Mouse (Mus musculus): ENCODE data around the gene Gopc. TPM values are rescaled to one million over a fixed set of nuclear protein-coding genes. Genes with fewer than 3 reads are reported as not detected.
A peak's percentile ranks its signal among the peaks of the same experiment; 100 is the strongest.

Gene Gopc
- polyA plus RNA-seq, 1 experiment from 2014 or later = 5.0 TPM

GRCm38 (mm10) chr10:52387192-52387591 is 5.3 kb upstream of the Gopc start:
- no peak overlapping the region for H3K4me2 ChIP-seq
- no peak overlapping the region for H3K4me3 ChIP-seq (replicated peaks)
- no peaks in the 10 kb centered on the region for H3K36me3 ChIP-seq (replicated peaks)
- no peak overlapping the region for H3K27ac ChIP-seq (replicated peaks)
- peaks cover 9% of the 10 kb centered on the region for H3K4me1 ChIP-seq (replicated peaks)
- H3K9ac ChIP-seq = no peak overlapping the region
- no peaks in the 10 kb centered on the region; the same call in 1 of the 2 replicates for H3K27me3 ChIP-seq
- no peaks in the 10 kb centered on the region for H3K9me3 ChIP-seq (replicated peaks)
- no peak for ATAC-seq (ENCODE audit: insufficient read depth)
- WGBS (ENCODE audit: insufficient replicate concordance) = 50% methylated on average over 4 of the region's 4 CpGs

GRCm38 (mm10) chr10:52384823-52385610 is 3.1 kb upstream of the Gopc start:
- no peak overlapping the region for H3K4me2 ChIP-seq
- no peak for ATAC-seq (ENCODE audit: insufficient read depth)
- H3K9me3 ChIP-seq (replicated peaks) = no peaks in the 10 kb centered on the region
- no peak overlapping the region for H3K9ac ChIP-seq
- no peak overlapping the region for H3K27ac ChIP-seq (replicated peaks)
- WGBS (ENCODE audit: insufficient replicate concordance) = 53% methylated on average over 8 of the region's 8 CpGs
- no peaks in the 10 kb centered on the region; the same call in 1 of the 2 replicates for H3K27me3 ChIP-seq
- peaks cover 18% of the 10 kb centered on the region for H3K4me1 ChIP-seq (replicated peaks)
- H3K36me3 ChIP-seq (replicated peaks) = no peaks in the 10 kb centered on the region
- no peak overlapping the region for H3K4me3 ChIP-seq (replicated peaks)

- 56% methylated on average over 1 of the region's 1 CpGs for WGBS (ENCODE audit: insufficient replicate concordance)
- no peaks in the 10 kb centered on the region for H3K36me3 ChIP-seq (replicated peaks)
- no peaks in the 10 kb centered on the region for H3K9me3 ChIP-seq (replicated peaks)
- H3K4me1 ChIP-seq (replicated peaks) = peaks cover 24% of the 10 kb centered on the region
- no peak overlapping the region for H3K4me2 ChIP-seq
- H3K27ac ChIP-seq (replicated peaks) = no peak overlapping the region
- no peaks in the 10 kb centered on the region for H3K27me3 ChIP-seq
- no peak overlapping the region for H3K9ac ChIP-seq
- ATAC-seq (ENCODE audit: insufficient read depth) = no peak
- no peak overlapping the region for H3K4me3 ChIP-seq (replicated peaks)
Measured at GRCm38 (mm10) chr10:52383522-52383921, 1.6 kb upstream of the Gopc start.

- Histone ChIP-seq H3K4me3 (replicated peaks) (peak overlapping the region; percentile 88), H3K9me3 (replicated peaks) (no peaks in the 10 kb centered on the region), H3K27ac (replicated peaks) (0 out of 2 replicates have a peak overlapping the region, but pooled peaks have one; percentile 93), H3K36me3 (replicated peaks) (no peaks in the 10 kb centered on the region), H3K4me1 (replicated peaks) (peaks cover 28% of the 10 kb centered on the region), H3K9ac (peak overlapping the region; percentile 89), H3K27me3 (no peaks in the 10 kb centered on the region), H3K4me2 (peak overlapping the region; percentile 93)
- no peak for ATAC-seq (ENCODE audit: insufficient read depth)
- WGBS (ENCODE audit: insufficient replicate concordance) = 71% methylated on average over 6 of the region's 6 CpGs
Measured at GRCm38 (mm10) chr10:52383022-52383421, 1.1 kb upstream of the Gopc start.

GRCm38 (mm10) chr10:52381321-52381801 is 563 bp downstream of the Gopc start:
- Histone ChIP-seq H3K27me3 (no peaks in the 10 kb centered on the region), H3K4me3 (replicated peaks) (peak overlapping the region; percentile 88), H3K36me3 (replicated peaks) (no peaks in the 10 kb centered on the region), H3K4me1 (replicated peaks) (peaks cover 31% of the 10 kb centered on the region), H3K9ac (peak overlapping the region; percentile 89), H3K4me2 (peak overlapping the region; percentile 93), H3K27ac (replicated peaks) (peak overlapping the region; percentile 70), H3K9me3 (replicated peaks) (no peaks in the 10 kb centered on the region)
- ATAC-seq (ENCODE audit: insufficient read depth) = peak; percentile 11; the same call in 1 of the 2 replicates
- under 1% methylated on average over 19 of the region's 19 CpGs for WGBS (ENCODE audit: insufficient replicate concordance)

- no peaks in the 10 kb centered on the region for H3K36me3 ChIP-seq (replicated peaks)
- H3K27me3 ChIP-seq = no peaks in the 10 kb centered on the region
- no peak overlapping the region for H3K27ac ChIP-seq (replicated peaks)
- ATAC-seq (ENCODE audit: insufficient read depth) = no peak
- 76% methylated on average over 2 of the region's 2 CpGs for WGBS (ENCODE audit: insufficient replicate concordance)
- H3K4me2 ChIP-seq = no peak overlapping the region
- no peak overlapping the region for H3K4me3 ChIP-seq (replicated peaks)
- no peaks in the 10 kb centered on the region for H3K9me3 ChIP-seq (replicated peaks)
- H3K4me1 ChIP-seq (replicated peaks) = peaks cover 29% of the 10 kb centered on the region
- no peak overlapping the region for H3K9ac ChIP-seq
Measured at GRCm38 (mm10) chr10:52377813-52378212, 4.1 kb downstream of the Gopc start.

- H3K9me3 ChIP-seq (replicated peaks) = no peaks in the 10 kb centered on the region
- no peaks in the 10 kb centered on the region for H3K36me3 ChIP-seq (replicated peaks)
- no peak overlapping the region for H3K4me2 ChIP-seq
- H3K4me1 ChIP-seq (replicated peaks) = peaks cover 24% of the 10 kb centered on the region
- H3K27ac ChIP-seq (replicated peaks) = no peak overlapping the region
- no peak overlapping the region for H3K9ac ChIP-seq
- no peaks in the 10 kb centered on the region for H3K27me3 ChIP-seq
- 42% methylated on average over 2 of the region's 2 CpGs for WGBS (ENCODE audit: insufficient replicate concordance)
- no peak for ATAC-seq (ENCODE audit: insufficient read depth)
- H3K4me3 ChIP-seq (replicated peaks) = no peak overlapping the region
Measured at GRCm38 (mm10) chr10:52376422-52376821, 5.5 kb downstream of the Gopc start.

- no peak for ATAC-seq (ENCODE audit: insufficient read depth)
- Histone ChIP-seq H3K27me3 (no peaks in the 10 kb centered on the region), H3K27ac (replicated peaks) (no peak overlapping the region), H3K4me2 (no peak overlapping the region), H3K4me1 (replicated peaks) (peaks cover 16% of the 10 kb centered on the region), H3K9me3 (replicated peaks) (no peaks in the 10 kb centered on the region), H3K36me3 (replicated peaks) (no peaks in the 10 kb centered on the region), H3K4me3 (replicated peaks) (no peak overlapping the region), H3K9ac (no peak overlapping the region)
Measured at GRCm38 (mm10) chr10:52374651-52375050, 7.3 kb downstream of the Gopc start.

GRCm38 (mm10) chr10:52373834-52374233 is 8.1 kb downstream of the Gopc start:
- no peak overlapping the region for H3K9ac ChIP-seq
- no peaks in the 10 kb centered on the region for H3K36me3 ChIP-seq (replicated peaks)
- H3K27me3 ChIP-seq = no peaks in the 10 kb centered on the region
- no peak for ATAC-seq (ENCODE audit: insufficient read depth)
- 65% methylated on average over 4 of the region's 4 CpGs for WGBS (ENCODE audit: insufficient replicate concordance)
- H3K4me1 ChIP-seq (replicated peaks) = peaks cover 11% of the 10 kb centered on the region
- H3K4me2 ChIP-seq = no peak overlapping the region
- H3K4me3 ChIP-seq (replicated peaks) = no peak overlapping the region
- H3K27ac ChIP-seq (replicated peaks) = no peak overlapping the region
- H3K9me3 ChIP-seq (replicated peaks) = no peaks in the 10 kb centered on the region

GRCm38 (mm10) chr10:52368376-52368775 is 13.5 kb downstream of the Gopc start:
- H3K9me3 ChIP-seq (replicated peaks) = no peaks in the 10 kb centered on the region
- no peaks in the 10 kb centered on the region for H3K36me3 ChIP-seq (replicated peaks)
- 72% methylated on average over 4 of the region's 4 CpGs for WGBS (ENCODE audit: insufficient replicate concordance)
- no peak overlapping the region for H3K4me3 ChIP-seq (replicated peaks)
- no peaks in the 10 kb centered on the region for H3K27me3 ChIP-seq
- no peak overlapping the region for H3K27ac ChIP-seq (replicated peaks)
- no peaks in the 10 kb centered on the region for H3K4me1 ChIP-seq (replicated peaks)
- no peak overlapping the region for H3K9ac ChIP-seq
- no peak for ATAC-seq (ENCODE audit: insufficient read depth)
- no peak overlapping the region for H3K4me2 ChIP-seq

GRCm38 (mm10) chr10:52360862-52361609 is 20.9 kb downstream of the Gopc start:
- Histone ChIP-seq H3K4me1 (replicated peaks) (0 out of 2 replicates have a peak, but pooled peaks cover 2% of the 10 kb centered on the region), H3K4me3 (replicated peaks) (no peak overlapping the region), H3K4me2 (no peak overlapping the region), H3K27me3 (no peaks in the 10 kb centered on the region), H3K27ac (replicated peaks) (peak overlapping the region; percentile 34; the same call in 1 of the 2 replicates), H3K9ac (no peak overlapping the region), H3K36me3 (replicated peaks) (no peaks in the 10 kb centered on the region), H3K9me3 (replicated peaks) (no peaks in the 10 kb centered on the region)
- 71% methylated on average over 9 of the region's 9 CpGs for WGBS (ENCODE audit: insufficient replicate concordance)
- ATAC-seq (ENCODE audit: insufficient read depth) = no peak; the same call in 1 of the 2 replicates

All from liver, embryonic 15.5 days (tissue).